Mouse (Mus musculus) adrenal gland, postnatal 25 days (tissue): ENCODE data around the gene Mst1. TPM values are rescaled to one million over a fixed set of nuclear protein-coding genes. Genes with fewer than 3 reads are reported as not detected.

Experiments
- DNase-seq: peaks from one replicate; pipeline ENCODE4 v3.0.0; 2021; ENCODE audit warnings: mixed read lengths
- total RNA-seq: library from RNA; stranded (reverse); gene quantifications from 2 replicates; pipeline ENCODE4 v1.2.3, GENCODE M21; 2021

Mst1 gene
- total RNA-seq, 1 experiment from 2014 or later: 0.39 TPM

DNA sequence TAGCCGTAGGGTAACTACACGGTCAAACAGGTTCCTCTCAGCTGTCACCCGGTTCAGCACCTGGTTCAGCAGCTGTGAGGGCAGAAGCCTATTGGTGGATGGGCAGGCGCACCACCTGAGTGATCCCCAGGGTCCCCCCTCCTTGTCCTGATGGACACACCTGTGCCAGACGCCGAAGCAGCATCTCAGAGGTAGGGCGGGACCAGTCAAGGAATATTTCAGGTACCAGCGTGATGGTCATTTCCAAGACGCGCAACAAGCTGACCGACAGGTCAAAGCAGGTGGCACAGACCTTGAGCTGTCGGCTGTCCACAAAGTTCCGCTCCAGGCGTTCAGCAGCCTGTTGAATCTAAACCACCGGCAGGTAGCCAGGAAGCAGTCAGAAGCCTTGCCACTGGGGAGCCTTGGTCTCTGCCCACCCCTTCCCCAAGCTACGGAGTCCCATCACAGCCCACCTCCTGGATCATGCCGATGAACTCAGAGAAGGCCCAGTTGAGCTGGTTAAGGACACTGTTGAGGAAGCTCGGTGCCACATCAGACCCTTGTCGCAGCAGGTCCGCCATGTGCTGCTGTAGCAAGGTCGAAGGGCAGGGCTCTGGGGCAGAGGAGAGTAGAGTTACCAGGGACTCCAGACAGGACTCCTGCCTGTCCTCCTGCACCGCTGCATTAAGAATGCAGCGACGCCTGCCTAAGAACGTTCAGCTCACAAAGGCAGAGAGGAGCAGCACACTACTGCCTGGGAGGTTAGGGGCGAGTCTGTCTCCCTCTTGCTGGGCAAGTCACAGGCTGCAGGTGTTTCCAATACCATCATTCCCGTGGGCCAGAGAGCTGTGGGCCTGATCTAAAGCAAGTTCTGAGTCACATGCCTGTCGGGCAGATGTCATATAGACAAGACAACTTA, 23.6 kb upstream of the Mst1 start:
- no peak for DNase-seq

DNA sequence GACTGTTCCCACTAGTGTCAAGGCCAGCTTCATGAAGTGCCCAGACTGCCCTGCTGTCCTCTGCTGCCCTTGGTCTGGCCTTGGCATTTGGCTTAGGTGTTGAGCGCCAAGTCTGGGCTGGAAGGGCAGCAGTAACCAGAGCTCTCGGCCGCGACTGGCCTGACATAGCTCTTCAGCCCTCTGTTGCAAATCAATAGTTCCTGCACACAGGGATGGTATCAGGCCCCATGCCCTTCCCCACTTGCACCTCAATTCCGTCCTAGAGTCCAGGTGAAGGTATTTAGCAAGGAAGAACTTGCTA, 23.0 kb upstream of the Mst1 start:
- DNase-seq: peak; percentile 59

DNA sequence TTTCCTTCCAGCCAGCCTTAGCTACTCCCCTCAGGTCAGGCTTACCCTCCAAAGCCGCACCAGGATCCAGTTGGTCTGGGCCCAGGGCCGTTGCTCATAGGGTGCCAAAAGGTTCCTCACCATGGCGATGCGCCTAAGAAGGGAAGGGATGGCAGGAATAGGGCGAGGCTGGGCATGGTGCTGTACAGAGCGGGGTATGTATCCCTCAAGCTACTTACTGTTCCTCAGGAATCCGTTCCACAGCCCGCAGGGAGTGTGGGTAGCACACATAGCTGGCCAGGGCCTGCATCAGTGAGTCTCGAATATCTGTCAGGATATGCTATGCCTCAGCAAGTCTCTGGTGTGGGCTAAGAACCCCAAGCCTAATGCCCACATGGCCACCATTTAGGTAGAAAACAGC, 21.9 kb upstream of the Mst1 start:
- DNase-seq: no peak

DNA sequence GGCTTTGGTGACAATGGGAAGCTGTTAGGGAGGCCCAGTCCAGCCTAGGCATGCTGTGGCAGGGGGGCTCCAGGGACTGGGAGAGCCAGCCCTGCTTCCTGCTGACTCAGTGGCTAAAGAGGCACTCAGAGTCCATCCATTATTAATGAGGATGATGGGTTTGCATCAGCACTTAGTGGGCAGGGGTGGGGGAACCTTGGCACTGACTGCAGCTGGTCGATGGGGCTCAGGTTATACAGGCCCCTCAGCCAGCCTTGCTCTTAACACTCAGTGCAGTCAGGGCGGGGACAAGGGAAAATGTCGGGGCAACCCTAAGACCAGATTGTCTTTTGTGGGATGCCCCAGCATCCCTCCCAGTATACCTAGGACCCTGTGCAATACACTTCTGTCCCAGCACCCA, 18.1 kb upstream of the Mst1 start:
- DNase-seq: no peak

DNA sequence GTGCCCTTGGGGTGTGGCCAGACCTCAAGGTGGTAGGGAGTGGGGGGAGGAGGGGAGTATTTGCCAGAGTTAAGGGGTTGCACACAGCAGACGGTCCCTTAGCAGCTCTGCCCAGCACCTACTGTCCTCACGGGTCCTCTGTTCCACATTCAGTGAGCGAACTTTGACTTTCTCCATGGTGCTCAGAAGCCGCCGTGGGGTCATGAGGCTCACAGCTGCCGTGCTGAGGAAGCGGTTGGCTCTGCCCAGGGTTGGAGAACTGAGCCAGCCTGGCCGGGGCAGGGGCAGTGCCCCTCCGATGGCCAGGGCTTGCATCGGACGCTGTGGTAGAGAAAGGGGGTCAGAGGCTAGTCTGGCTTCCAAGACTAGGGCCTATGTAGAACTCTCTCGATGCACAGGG, 16.9 kb upstream of the Mst1 start:
- DNase-seq: no peak

DNA sequence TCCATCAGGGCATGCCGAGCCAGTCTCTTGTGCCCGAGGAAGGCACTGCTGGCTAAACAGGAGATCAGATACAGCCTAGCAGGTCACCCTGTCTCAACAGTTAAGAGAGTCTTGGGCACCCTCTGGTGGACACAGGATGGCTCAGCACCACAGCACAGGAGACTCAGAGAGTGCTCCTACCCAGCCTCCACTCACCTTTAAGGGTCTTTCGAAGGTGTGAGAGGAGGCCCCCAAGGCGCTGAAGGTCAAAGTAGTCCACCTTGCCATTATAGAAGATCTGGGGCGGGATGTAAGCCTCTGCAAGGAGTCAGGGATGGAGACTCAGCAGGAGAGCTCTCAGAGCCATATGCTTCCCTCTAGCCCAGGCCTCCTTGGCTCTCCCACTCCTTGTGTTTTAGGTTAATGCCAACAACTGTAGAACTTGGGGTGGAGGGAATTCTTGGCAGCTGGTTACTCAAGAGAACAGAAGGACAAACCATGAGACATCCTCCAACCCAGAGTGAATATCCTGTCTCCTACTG, 14.7 kb upstream of the Mst1 start:
- peak; percentile 58 for DNase-seq

GRCm38 (mm10) chr9:108067199-108067598, 13.0 kb upstream of the Mst1 start:
- DNase-seq: no peak

DNA sequence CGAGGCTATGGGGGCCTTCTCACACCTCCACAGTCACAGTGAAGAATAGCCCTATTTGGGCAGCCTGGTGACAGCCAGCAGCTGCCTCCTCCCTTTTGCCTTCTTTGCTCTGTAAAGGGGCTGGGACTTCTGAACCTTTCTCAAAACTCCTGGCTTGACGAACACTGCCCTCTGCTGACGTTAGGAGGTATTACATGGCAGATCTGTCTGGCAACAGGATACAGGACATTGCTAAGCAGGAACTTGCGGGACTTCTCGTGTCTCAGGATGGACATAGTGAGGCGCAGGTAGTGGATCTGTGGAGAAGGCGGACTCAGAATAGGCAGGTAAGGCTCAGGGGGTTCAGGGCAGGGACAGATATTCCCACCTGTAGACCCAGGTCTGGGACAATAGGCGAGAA, 12.3 kb upstream of the Mst1 start:
- DNase-seq: peak; percentile 71

DNA sequence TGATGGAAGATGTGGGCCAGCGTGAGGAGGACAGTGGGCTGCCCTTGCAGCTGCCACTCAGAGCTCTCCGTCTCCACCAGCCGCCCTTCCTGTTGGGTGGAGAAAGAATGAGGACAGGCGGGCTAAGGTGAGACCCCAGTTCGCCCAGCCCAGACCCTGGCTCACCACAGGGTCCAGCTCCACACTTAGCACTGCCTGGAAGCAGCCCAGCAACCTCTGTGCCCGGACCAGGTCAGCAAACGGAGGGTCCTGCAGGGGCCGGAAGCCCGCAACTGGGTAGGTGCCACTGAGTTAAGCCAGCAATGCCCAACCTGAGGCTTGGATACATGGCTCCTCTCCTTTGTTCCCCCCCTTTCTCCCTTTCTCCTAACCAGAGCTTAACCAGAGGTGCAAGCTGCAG, 11.2 kb upstream of the Mst1 start:
- DNase-seq: no peak

DNA sequence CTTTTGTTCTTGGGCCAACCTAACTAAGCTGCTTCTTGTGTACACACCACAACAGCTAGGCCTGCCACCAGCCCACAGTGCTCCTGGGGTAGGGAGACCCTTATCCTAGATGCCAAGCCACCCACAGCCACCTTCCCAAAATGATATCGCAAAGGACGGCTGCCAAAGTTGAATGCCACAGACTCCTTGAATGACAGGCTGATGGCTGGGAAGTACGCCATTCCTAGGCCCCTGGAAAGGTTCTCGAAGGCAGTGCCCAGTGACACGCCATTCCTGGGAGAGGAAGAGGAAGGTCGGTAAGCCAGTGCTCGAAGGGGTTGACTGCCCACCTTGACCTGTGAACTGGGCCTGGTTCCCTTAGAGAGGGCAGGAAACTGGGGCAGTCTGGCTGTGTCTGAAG, 10.7 kb upstream of the Mst1 start:
- DNase-seq: no peak

DNA sequence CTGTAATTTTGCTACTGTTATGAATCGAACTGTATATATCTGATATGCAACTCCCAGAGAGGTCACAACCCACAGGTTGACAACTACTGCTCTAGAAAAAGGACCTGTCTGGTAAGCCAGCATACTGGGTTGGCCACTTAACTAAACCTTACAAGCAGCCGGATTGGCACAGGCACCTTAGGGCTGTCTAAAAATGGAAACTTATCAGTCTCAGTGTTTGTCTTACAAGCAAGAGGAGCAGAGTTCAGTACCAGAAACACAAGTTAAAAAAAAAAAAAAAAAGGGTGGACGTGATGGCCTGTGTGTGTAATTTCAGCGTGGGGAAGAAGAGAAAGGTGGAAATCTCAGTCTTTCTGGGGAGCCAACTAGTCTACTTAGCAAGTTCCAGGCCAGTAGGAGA, 8.4 kb upstream of the Mst1 start:
- no peak for DNase-seq

DNA sequence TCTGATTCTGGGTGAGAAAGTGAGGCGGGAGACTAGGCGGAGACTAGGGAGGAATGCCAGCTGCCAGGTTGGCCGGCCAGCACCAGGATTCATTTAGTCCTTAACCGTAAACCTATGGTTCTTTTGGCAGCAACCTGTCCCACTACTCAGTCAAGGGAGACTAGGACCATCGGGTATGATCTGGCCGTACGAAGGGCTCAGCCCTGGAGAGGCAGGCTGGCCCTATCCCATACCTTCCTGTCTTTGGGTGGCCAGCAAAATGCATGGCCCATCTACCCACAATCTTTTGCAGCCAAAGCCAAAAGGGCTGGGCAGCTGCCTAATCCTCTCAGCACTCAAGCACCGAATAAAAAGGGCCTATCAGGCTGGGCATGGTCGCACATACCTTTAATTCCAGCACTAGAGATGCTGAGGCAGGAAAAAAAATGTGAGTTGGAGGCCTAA, 7.7 kb upstream of the Mst1 start:
- DNase-seq: no peak

GRCm38 (mm10) chr9:108073141-108073930, 6.9 kb upstream of the Mst1 start:
- DNase-seq: no peak

- no peak for DNase-seq
Measured at GRCm38 (mm10) chr9:108082549-108082948, 2.3 kb downstream of the Mst1 start.

DNA sequence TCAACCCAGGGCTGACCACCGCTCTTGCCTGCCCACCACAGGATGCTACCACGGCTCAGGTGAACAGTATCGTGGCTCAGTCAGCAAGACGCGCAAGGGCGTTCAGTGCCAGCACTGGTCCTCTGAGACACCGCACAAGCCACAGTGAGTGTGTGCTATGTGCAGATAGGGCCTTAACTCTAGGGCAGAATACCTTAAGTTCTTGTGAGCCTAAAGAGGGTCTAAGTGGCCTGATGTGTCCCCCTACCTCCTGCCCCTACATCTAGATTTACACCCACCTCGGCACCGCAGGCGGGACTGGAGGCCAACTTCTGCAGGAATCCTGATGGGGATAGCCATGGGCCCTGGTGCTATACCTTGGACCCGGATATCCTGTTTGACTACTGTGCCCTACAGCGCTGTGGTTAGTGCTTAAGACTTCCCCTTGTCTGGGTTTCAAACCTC, 2.8 kb downstream of the Mst1 start, which contains the start of gene Rnf123:
TSS of gene Rnf123 (minus strand) at position 359 of the 444 bp plus-strand sequence.
- no peak for DNase-seq

- no peak for DNase-seq
Measured at GRCm38 (mm10) chr9:108083561-108083960, 3.3 kb downstream of the Mst1 start.

- DNase-seq: no peak
Measured at GRCm38 (mm10) chr9:108085261-108085660, 5.0 kb downstream of the Mst1 start.

DNA sequence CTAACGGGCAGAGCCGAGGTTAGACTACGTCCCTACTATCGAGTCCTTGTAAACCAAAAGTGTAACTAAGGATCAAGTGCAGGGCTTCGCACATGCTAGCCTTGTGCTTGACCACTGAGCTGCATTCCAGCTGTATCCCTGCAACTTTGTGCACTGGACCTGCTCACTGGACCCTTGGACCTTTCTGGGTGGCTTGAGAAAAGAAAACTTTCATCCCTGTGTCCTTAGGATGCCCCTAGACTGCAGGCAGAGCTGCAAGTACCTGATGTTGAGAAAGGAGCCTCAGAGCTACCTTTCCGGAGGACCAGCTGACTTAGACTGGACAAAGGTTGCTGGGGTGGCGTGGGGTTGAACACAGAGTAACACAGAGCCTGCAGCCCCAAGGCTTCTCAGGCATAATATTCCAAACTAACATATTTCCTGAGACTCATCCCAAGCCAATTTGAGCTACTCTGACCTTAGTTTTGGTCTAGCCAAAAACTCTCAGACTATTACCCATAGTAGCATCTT, 10.4 kb downstream of the Mst1 start:
- DNase-seq: no peak

DNA sequence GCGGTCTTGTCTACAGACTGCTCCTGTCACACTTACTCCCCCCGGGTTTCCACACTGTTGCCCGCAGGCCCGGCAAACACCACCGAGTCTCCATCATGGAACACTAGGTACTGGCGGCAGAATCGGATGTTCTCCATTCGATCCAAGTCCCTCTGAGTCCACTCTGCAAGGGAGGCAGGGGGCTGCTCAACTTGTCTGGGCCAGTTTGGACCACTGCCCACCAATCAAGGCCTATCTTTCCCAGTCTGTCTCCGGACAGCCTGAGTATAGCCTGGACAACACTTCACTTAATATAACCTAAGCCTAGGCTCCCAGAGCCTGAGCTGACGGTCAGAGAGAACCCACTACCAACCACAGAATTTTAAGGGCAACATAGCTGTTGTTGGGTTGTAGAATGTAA, 13.3 kb downstream of the Mst1 start:
- no peak for DNase-seq

GRCm38 (mm10) chr9:108094184-108094941, 14.1 kb downstream of the Mst1 start, which contains the start of gene Apeh:
Apeh (minus strand) TSS chr9:108094606.
- DNase-seq: peak; percentile 96

DNA sequence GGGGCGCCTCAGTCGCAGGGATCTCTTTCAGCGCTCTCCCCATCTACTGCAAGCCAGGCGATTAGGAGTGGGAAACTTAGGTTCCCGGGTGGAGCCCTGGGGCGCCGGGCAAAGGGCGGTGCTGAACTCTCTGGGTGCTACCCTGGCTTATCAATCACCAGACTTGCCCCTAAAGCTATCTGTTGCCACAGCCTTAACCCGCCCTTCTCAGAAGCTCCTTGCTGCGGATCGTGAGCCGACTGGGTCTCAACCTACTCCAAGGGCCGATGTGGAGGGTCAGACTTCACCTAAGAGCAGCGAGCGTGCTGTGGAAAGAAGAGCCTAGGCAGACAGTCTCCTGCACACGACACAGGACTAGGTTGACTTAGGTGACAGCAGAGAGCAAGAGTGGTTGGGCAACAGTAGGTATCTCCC, 14.8 kb downstream of the Mst1 start:
- DNase-seq: no peak

DNA sequence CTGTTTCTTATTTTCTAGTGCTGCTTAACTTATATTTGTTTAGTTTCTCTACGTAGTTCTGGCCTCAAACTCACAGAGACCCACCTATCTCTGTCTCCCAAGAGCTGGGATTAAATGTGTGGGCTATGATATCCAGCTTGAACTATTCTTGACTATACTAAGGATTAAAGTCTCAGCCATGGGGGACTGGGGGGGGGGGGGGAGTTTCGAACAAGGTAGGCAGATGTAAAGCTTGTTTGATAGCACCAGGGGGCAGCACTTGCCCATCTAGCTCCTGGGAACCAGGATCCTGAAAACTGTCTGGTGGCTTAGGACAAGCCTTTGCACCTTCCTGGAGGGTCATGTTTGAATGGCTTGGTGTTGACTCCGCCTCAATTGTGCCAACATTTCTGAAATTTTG, 15.3 kb downstream of the Mst1 start:
- DNase-seq: peak; percentile 54
